In the genomic region with DNA sequence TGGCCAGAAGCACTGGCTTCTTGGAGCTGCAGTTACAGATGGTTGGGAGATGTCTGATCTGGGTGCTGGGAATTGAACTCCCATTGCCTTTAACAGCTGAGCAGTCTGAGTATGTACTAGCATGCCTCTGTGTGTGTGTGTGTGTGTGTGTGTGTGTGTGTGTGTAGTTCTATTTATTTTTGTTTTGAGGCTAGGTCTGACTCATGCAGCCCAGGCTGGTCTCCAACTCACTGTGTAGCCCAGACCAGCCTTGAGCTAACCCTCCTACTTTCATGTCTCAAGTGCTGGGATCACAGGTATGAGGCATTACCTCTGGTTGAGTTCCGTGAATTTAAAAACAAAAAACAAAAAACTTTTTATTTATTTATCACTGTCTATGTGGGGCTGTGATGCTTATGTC, we compare ENCODE assay signal across 38 mouse cellular contexts. TPM values are rescaled to one million over a fixed set of nuclear protein-coding genes. Genes with fewer than 3 reads are reported as not detected.
"Had no signal": no experiment of that assay in that cellular context is flagged by ENCODE, and none has a peak within 500 bp of the region (broad histone marks: within the 10 kb centered on the region; RNA-seq: fewer than 3 reads in every experiment).

No protein-coding gene starts in this region.

- H3K4me3 ChIP-seq: embryonic facial prominence, embryonic 10.5 days; embryonic facial prominence, embryonic 12.5 days; embryonic facial prominence, embryonic 13.5 days; embryonic facial prominence, embryonic 15.5 days; erythroblast, embryonic 14.5 days; forebrain, embryonic 10.5 days; forebrain, embryonic 12.5 days; forebrain, embryonic 13.5 days; forebrain, embryonic 15.5 days; gastrocnemius, adult 2 months; heart, embryonic 10.5 days had no signal

- H3K4me1 ChIP-seq: forebrain, embryonic 10.5 days; forebrain, embryonic 12.5 days; forebrain, embryonic 13.5 days; forebrain, embryonic 15.5 days had no signal

- H3K27ac ChIP-seq: embryonic facial prominence, embryonic 10.5 days; embryonic facial prominence, embryonic 12.5 days; embryonic facial prominence, embryonic 13.5 days; embryonic facial prominence, embryonic 15.5 days; forebrain, embryonic 10.5 days; forebrain, embryonic 12.5 days; forebrain, embryonic 13.5 days; forebrain, embryonic 15.5 days; gastrocnemius, adult 2 months; heart, embryonic 10.5 days had no signal

- DNase-seq: cerebellum, adult 9-11 months; cerebellum, postnatal 10 days; cerebellum, postnatal 14 days; cerebellum, postnatal 25 days; cerebellum, postnatal 36 days; embryo, embryonic 11 days; forebrain, postnatal 0 days; gastrocnemius, adult 2 months; gastrocnemius, postnatal 10 days; gastrocnemius, postnatal 14 days; gastrocnemius, postnatal 25 days; gastrocnemius, postnatal 36 days; heart, adult 11 months; heart, adult 18-20 months had no signal

- H3K27me3 ChIP-seq: embryonic facial prominence, embryonic 12.5 days; embryonic facial prominence, embryonic 13.5 days; embryonic facial prominence, embryonic 15.5 days; forebrain, embryonic 12.5 days; forebrain, embryonic 13.5 days; forebrain, embryonic 15.5 days had no signal

- H3K36me3 ChIP-seq: embryonic facial prominence, embryonic 10.5 days; embryonic facial prominence, embryonic 12.5 days; embryonic facial prominence, embryonic 13.5 days; embryonic facial prominence, embryonic 15.5 days; forebrain, embryonic 10.5 days; forebrain, embryonic 12.5 days; forebrain, embryonic 15.5 days; heart, embryonic 10.5 days had no signal

- H3K9ac ChIP-seq: embryonic facial prominence, embryonic 12.5 days; embryonic facial prominence, embryonic 13.5 days; embryonic facial prominence, embryonic 15.5 days; forebrain, embryonic 12.5 days; forebrain, embryonic 13.5 days; forebrain, embryonic 15.5 days; forebrain, postnatal 0 days had no signal

RNA-seq across cellular contexts. Expression of a gene that starts 11.8 kb away (rescaled TPM):
- total RNA-seq: common myeloid progenitor, adult 5-6 weeks; forebrain, postnatal 0 days; gastrocnemius, adult 18-20 months; gastrocnemius, adult 2 months; gastrocnemius, adult 8-10 months; gastrocnemius, postnatal 10 days; gastrocnemius, postnatal 14 days; gastrocnemius, postnatal 25 days; gastrocnemius, postnatal 36 days; gastrocnemius, postnatal 4 days; granulocyte monocyte progenitor cell, adult 5-6 weeks; heart, adult 18-20 months had no signal
- polyA plus RNA-seq: cortical plate, adult 2 months; embryonic facial prominence, embryonic 10.5 days; embryonic facial prominence, embryonic 11.5 days; embryonic facial prominence, embryonic 12.5 days; embryonic facial prominence, embryonic 13.5 days; embryonic facial prominence, embryonic 14.5 days; embryonic facial prominence, embryonic 15.5 days; erythroblast, embryonic 14.5 days; forebrain, embryonic 10.5 days; forebrain, embryonic 11.5 days; forebrain, embryonic 12.5 days; forebrain, embryonic 13.5 days; forebrain, embryonic 14.5 days; forebrain, embryonic 15.5 days; forebrain, embryonic 16.5 days; forebrain, postnatal 0 days; frontal cortex, adult 2 months; gonadal fat pad, adult 2 months; heart, embryonic 10.5 days; heart, embryonic 11.5 days had no signal

RNA-seq across cellular contexts. Expression of a gene that starts 18.9 kb away (rescaled TPM):
- total RNA-seq: common myeloid progenitor, adult 5-6 weeks; forebrain, postnatal 0 days; gastrocnemius, adult 18-20 months; gastrocnemius, adult 2 months; gastrocnemius, adult 8-10 months; gastrocnemius, postnatal 10 days; gastrocnemius, postnatal 14 days; gastrocnemius, postnatal 25 days; gastrocnemius, postnatal 36 days; gastrocnemius, postnatal 4 days; granulocyte monocyte progenitor cell, adult 5-6 weeks; heart, adult 18-20 months had no signal
- polyA plus RNA-seq: cortical plate, adult 2 months; embryonic facial prominence, embryonic 11.5 days; embryonic facial prominence, embryonic 12.5 days; embryonic facial prominence, embryonic 13.5 days; embryonic facial prominence, embryonic 14.5 days; embryonic facial prominence, embryonic 15.5 days; erythroblast, embryonic 14.5 days; forebrain, embryonic 10.5 days; forebrain, embryonic 11.5 days; forebrain, embryonic 12.5 days; forebrain, embryonic 13.5 days; forebrain, embryonic 14.5 days; forebrain, embryonic 15.5 days; forebrain, embryonic 16.5 days; forebrain, postnatal 0 days; frontal cortex, adult 2 months; heart, embryonic 10.5 days; heart, embryonic 11.5 days had no signal

RNA-seq across cellular contexts. Expression of a gene that starts 28.6 kb away (rescaled TPM):
- total RNA-seq: common myeloid progenitor, adult 5-6 weeks; forebrain, postnatal 0 days; gastrocnemius, adult 18-20 months; gastrocnemius, adult 2 months; gastrocnemius, adult 8-10 months; gastrocnemius, postnatal 10 days; gastrocnemius, postnatal 14 days; gastrocnemius, postnatal 25 days; gastrocnemius, postnatal 36 days; gastrocnemius, postnatal 4 days; granulocyte monocyte progenitor cell, adult 5-6 weeks; heart, adult 18-20 months had no signal
- polyA plus RNA-seq: cortical plate, adult 2 months; embryonic facial prominence, embryonic 10.5 days; embryonic facial prominence, embryonic 11.5 days; embryonic facial prominence, embryonic 12.5 days; embryonic facial prominence, embryonic 13.5 days; embryonic facial prominence, embryonic 14.5 days; embryonic facial prominence, embryonic 15.5 days; erythroblast, embryonic 14.5 days; forebrain, embryonic 10.5 days; forebrain, embryonic 11.5 days; forebrain, embryonic 12.5 days; forebrain, embryonic 13.5 days; forebrain, embryonic 14.5 days; forebrain, embryonic 15.5 days; forebrain, embryonic 16.5 days; forebrain, postnatal 0 days; frontal cortex, adult 2 months; heart, embryonic 10.5 days; heart, embryonic 11.5 days had no signal

RNA-seq across cellular contexts. Expression of a gene that starts 33.8 kb away (rescaled TPM):
- total RNA-seq: common myeloid progenitor, adult 5-6 weeks; forebrain, postnatal 0 days; gastrocnemius, adult 18-20 months; gastrocnemius, adult 2 months; gastrocnemius, adult 8-10 months; gastrocnemius, postnatal 10 days; gastrocnemius, postnatal 14 days; gastrocnemius, postnatal 25 days; gastrocnemius, postnatal 36 days; gastrocnemius, postnatal 4 days; granulocyte monocyte progenitor cell, adult 5-6 weeks; heart, adult 18-20 months had no signal
- polyA plus RNA-seq: cortical plate, adult 2 months; embryonic facial prominence, embryonic 10.5 days; embryonic facial prominence, embryonic 11.5 days; embryonic facial prominence, embryonic 12.5 days; embryonic facial prominence, embryonic 13.5 days; embryonic facial prominence, embryonic 14.5 days; embryonic facial prominence, embryonic 15.5 days; erythroblast, embryonic 14.5 days; forebrain, embryonic 10.5 days; forebrain, embryonic 11.5 days; forebrain, embryonic 12.5 days; forebrain, embryonic 13.5 days; forebrain, embryonic 14.5 days; forebrain, embryonic 15.5 days; forebrain, embryonic 16.5 days; forebrain, postnatal 0 days; frontal cortex, adult 2 months; heart, embryonic 10.5 days; heart, embryonic 11.5 days had no signal
